Mouse (Mus musculus) cerebellum, adult 2 months (tissue): ENCODE measurements around the gene Snx10.

Experiments
- CTCF ChIP-seq: fragments of 200-500 bp; IDR thresholded peaks from 2 replicates; pipeline ENCODE4 v1.5.1; 2011; ENCODE audit warnings: low read depth, mild to moderate bottlenecking, control low read depth, low read length, moderate library complexity, borderline replicate concordance; ENCODE audit not compliant: insufficient read depth
- POLR2A ChIP-seq: fragments of 200-500 bp; IDR thresholded peaks from 2 replicates; pipeline ENCODE4 v1.6.1; 2011; ENCODE audit warnings: low read length, control low read depth, borderline replicate concordance; ENCODE audit not compliant: insufficient read depth

DNA sequence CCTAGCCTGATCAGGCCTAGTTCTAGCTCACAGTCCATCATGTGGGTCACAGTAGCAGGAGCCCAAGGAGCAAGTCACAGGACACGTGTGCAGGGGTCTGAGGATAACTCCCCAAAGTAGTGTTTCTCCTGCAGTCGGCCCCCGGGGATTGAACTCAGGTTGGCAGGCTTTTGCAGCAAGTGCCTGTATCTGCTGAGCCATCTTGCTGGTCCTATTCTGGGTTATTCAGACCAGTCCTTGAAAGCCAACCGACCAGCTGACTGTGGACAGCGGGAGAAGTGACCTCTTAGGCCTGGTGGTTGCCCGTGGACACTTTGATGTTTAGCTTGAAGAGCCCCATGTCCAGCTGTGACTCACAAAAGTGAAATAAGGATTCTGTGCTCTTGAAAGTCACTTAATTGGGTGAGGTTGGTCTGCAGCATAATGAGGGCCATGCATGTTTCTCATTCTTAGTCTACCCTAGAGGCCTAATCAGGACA lies 20.0 kb downstream of the Snx10 start:
- TF ChIP-seq POLR2A (no peak), CTCF (no peak)
